Mouse (Mus musculus) bone marrow macrophage, adult 2 months (primary cell): ENCODE data around the gene Svs1.

Source experiments
- CTCF ChIP-seq: IDR thresholded peaks from 2 replicates; pipeline ENCODE4 v1.5.1; 2012; ENCODE audit warnings: low read depth, mild to moderate bottlenecking, low read length, moderate library complexity
- POLR2A ChIP-seq: IDR thresholded peaks from 2 replicates; pipeline ENCODE4 v1.6.1; 2012; ENCODE audit warnings: mild to moderate bottlenecking, low read depth, low read length, borderline replicate concordance

DNA sequence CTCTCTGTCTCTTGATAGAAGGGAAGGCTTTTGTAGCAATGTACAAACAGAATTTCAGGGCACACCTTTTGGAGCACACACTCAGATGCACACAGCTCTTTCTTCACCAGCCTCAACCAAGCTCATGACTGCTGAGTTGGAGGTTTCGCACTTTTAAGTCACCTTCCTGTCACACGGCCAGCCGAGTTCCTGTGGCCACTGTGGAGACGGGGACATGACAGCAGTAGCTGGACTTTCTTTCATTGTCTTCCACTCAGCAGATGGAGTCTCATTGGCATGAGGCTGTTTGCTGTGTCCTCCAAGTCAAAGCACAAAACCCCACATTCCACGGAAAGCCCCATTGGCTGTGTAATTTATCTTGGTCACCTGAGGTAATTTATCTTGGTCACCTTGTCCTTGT is 24.5 kb downstream of the Svs1 start:
- TF ChIP-seq CTCF (no peak), POLR2A (no peak)
